Mouse (Mus musculus) lung, adult 2 months (tissue): ENCODE results near the gene Ercc8.

Source experiments
- CTCF ChIP-seq: fragments of 200-500 bp; IDR thresholded peaks from 2 replicates; pipeline ENCODE4 v1.5.1; 2011; ENCODE audit warnings: mild to moderate bottlenecking, low read length, control low read depth; ENCODE audit not compliant: insufficient read depth
- POLR2A ChIP-seq: fragments of 200-500 bp; IDR thresholded peaks from 2 replicates; pipeline ENCODE4 v1.6.1; 2011; ENCODE audit warnings: low read depth, mild to moderate bottlenecking, control low read depth, low read length, borderline replicate concordance; ENCODE audit errors: extremely low read depth

GRCm38 (mm10) chr13:108240012-108240411, 81.5 kb downstream of the Ercc8 start:
- no peak for TF ChIP-seq CTCF
- no peak for TF ChIP-seq POLR2A
